Mouse (Mus musculus) spleen, adult 2 months (tissue): Measurements from ENCODE around the gene Rbm39.

Experiments
- CTCF ChIP-seq: fragments of 200-500 bp; IDR thresholded peaks from 2 replicates; pipeline ENCODE4 v1.5.1; 2011; ENCODE audit warnings: mild to moderate bottlenecking, inconsistent platforms; ENCODE audit not compliant: insufficient read depth, insufficient read length, insufficient replicate concordance; ENCODE audit errors: extremely low read depth
- POLR2A ChIP-seq: fragments of 200-500 bp; IDR thresholded peaks from 2 replicates; pipeline ENCODE4 v1.6.1; 2011; ENCODE audit warnings: low read depth, low read length, inconsistent platforms

DNA sequence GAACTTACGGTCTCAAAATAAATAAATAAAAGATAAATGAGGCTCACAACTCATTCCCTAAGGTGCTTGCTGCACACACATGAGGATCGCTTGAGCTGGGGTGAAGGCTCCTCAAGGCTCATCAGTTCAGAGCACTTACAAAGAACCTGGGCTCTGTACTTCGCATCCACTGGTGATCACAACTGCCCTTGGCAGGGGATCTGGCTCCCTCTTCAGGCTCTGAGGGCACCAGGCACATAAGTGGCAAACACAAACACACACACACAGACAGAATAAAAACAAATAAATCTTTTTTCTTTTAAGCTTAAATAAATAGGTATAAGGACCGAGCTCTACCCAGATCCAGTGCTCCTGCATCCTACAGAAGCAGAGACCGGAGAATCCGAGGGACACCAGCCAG is 44.3 kb downstream of the Rbm39 start:
- no peak for TF ChIP-seq POLR2A
- TF ChIP-seq CTCF = peak; percentile 33; the same call in 1 of the 2 replicates
